Mouse (Mus musculus): ENCODE measurements around the gene Ppp1r16b.

GRCm38 (mm10) chr2:158728061-158728815 lies 63.0 kb downstream of the Ppp1r16b start:
- no peak for TF ChIP-seq CTCF (IDR thresholded peaks at IDR 0.05; ENCODE audit: low read depth, low read length)
- TF ChIP-seq EP300 (IDR thresholded peaks at IDR 0.05; ENCODE audit: insufficient read depth, low read depth, low read length), result no peak
- no peak for TF ChIP-seq POLR2A (IDR thresholded peaks at IDR 0.05; ENCODE audit: insufficient read depth, low read length)

Measured in ES-Bruce4 (cell line).